Mouse (Mus musculus) lung, postnatal 14 days (tissue): ENCODE measurements around the gene Gm3250.
"Not testable (repeated sequence)": the region's sequence is repeated elsewhere in the genome, so short reads cannot be mapped to it uniquely, and the experiment has no call there.

Source experiments
- DNase-seq: peaks from one replicate; pipeline ENCODE4 v3.0.0; 2021

Gene Gm3250

GRCm38 (mm10) chr10:77782442-77782841, at the start of gene Gm3250:
TSS of gene Gm3250 (minus strand) at chr10:77782542.
- DNase-seq = not testable (repeated sequence)

- DNase-seq = no peak
Measured at GRCm38 (mm10) chr10:77826951-77827350, 44.6 kb upstream of the Gm3250 start, which contains the start of gene Krtap10-4. TSS of gene Krtap10-4 (minus strand) at chr10:77827095.

- DNase-seq = no peak
Measured at GRCm38 (mm10) chr10:77819203-77819602, 36.9 kb upstream of the Gm3250 start.

DNA sequence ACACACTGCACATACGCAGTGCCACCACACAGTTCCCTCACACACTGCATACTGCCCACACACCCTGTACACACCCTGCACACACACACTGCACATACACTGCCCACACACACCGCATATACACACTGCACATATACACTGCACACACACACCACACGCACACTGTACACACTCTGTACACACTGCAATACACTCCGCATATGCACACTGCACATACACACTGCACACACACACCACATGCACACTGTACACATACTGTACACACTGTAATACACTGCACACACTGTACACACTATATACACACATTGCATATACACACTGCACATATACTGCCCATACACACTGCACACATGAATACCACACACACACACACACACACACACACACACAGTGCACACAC, 36.2 kb upstream of the Gm3250 start:
- DNase-seq = no peak

DNA sequence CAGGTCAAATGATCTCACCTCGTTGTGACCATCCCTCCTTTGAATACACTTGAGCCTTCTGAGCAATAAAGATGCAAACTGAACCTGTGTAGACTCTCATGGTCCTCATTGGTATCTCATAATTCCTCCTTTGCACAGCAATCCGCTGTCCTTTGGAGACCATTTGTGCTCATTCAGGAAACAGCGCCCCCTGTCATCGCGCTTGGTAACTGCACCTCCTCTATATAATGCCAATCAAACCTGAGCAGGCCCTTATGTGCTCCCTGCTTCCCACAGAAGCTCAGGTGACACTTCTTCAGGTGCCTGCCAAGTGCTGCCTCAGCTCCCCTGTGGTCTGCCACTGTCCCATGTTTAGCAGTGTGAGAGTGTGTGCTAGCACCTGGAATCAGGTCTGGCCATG, 33.2 kb upstream of the Gm3250 start:
- peak; percentile 30 for DNase-seq

DNA sequence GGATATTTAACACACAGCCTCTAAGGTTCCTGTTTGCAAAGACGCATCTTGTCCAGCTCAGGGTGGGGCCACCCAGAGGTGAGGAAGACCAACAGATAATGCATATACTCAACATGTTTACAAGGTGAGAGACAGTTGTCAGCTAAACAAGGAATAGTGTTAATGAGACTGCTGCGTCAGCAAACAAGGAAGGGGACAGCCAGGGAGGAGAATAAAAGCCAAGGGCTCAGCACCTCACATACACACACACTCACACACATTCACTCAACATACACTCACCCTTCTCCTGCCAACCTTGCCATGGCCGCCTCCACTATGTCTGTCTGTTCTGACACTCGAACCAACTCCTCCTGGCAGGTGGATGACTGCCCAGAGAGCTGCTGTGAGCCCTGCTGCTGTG, 32.0 kb upstream of the Gm3250 start, which contains the start of gene Gm2696:
Gene Gm2696 (plus strand): TSS at position 301 of the 400 bp plus-strand sequence.
- DNase-seq = no peak

DNA sequence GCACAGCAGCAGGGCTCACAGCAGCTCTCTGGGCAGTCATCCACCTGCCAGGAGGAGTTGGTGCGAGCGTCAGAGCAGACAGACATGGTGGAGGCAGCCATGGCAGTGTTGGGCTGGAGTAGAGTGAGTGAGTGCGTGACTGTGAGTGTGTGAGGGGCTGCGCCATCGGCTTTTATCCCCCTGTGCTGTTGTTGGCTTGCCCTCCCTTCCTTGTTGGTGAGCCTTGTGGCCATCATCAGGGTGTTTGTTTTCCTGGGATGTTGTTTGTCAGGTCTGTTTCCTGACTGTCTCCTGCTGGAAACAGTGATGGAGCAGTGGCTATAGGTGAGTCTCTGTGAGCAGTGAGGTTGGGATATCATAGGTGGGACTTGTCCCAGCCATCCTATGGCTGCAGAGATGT, 29.4 kb upstream of the Gm3250 start, which contains the start of gene Gm9507:
Gene Gm9507 (minus strand): TSS at position 101 of the 400 bp plus-strand sequence.
- DNase-seq = no peak

DNA sequence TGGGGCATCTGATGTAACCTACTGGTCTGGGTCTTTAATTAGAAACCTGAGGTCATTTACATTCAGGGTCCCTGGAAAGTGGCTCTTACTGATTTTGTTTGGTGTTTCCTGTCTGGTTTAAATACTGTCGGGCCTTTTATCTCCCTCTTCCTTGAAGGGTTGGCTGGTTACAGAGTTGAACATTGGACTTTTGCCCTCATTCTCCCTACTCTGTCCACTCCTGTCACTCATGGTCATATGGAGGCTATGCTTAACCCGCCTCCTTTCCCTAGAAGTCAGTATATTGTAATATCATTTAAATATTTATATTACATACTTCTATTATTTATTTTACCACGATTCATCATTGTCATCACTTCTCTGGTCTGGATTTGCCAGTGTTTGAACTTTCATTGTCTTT, 21.8 kb upstream of the Gm3250 start:
- DNase-seq = no peak

- DNase-seq = no peak
Measured at GRCm38 (mm10) chr10:77798921-77799508, 16.7 kb upstream of the Gm3250 start, which contains the start of gene Gm19668. TSS of gene Gm19668 (minus strand) at chr10:77799133.

- DNase-seq = not testable (repeated sequence)
Measured at GRCm38 (mm10) chr10:77798164-77798920, 16.0 kb upstream of the Gm3250 start.

DNA sequence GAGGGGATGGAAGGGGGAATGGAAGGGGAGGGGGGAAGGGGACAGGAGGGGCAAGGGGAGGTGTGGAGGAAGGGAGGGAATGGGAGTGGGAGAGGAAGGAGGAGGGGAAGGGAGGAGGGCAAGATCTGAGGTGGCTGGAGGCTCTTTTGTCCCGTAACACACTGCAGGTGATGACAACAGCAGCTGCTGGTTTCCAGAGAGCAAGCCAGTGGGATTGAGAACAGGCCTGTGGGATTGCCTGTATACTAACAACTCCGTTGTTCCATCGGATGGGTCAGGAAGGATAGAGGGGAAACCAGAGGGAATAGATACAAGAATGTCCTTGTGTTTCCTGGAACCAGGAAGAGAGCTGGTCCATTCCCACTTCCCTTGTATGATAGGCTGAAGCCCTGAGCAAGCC, 15.3 kb upstream of the Gm3250 start:
- no peak for DNase-seq

DNA sequence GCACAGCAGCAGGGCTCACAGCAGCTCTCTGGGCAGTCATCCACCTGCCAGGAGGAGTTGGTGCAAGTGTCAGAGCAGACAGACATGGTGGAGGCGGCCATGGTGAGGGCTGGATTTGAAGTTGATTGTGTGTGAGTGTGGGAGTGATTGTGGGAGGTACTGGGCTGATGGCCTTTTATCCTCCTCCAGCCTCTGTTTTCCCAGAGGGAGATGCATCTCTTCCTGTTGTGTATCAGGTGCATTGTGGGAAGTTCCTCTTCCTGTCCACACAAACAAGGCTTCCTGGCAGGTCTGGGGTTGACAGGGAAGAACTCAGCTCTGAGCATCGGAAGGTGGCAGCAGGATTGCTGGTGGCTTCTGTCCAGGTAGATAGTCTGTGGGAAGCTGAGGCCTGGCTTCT, 12.6 kb upstream of the Gm3250 start, which contains the start of gene Gm9639:
Gene Gm9639 (minus strand): TSS at position 101 of the 400 bp plus-strand sequence.
- DNase-seq = no peak

DNA sequence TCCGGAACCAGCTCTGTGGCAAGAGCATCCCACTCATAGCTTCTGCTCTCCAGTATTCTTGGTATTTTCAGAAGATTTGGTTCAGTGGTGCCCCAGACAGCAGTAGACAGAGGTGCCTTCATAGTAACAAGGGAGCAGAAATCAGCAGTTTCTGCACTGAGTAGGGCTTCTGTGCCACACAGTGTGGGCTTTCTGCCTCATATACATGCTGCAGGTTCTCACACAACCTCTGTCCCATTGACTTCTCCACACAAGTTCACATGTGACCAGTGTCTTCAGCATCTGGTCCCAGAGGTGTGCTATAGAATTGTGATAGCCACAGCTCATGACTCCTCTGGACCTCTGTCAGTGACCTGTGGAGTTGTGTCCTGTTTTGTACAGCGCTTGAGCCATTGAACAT, 6.3 kb upstream of the Gm3250 start:
- DNase-seq = no peak

DNA sequence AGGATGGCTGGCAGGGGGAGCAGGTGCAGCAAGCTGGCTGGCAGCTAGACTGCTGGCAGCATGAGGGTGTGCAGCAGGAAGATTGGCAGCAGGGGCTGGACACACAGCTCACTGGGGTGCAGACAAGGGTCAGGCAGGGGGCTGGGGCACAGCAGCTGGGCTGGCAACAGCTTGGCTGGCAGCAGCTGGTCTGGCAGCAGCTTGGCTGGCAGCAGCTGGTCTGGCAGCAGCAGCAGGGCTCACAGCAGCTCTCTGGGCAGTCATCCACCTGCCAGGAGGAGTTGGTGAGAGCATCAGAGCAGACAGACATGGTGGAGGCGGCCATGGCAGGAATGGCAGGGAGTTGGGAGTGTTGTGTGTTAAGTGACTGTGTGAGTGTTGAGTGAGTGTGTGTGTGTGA, 5.5 kb upstream of the Gm3250 start, which contains the start of gene Gm7137:
Gene Gm7137 (minus strand): TSS at position 325 of the 400 bp plus-strand sequence.
- DNase-seq = not testable (repeated sequence)

GRCm38 (mm10) chr10:77783396-77783795, 1.1 kb upstream of the Gm3250 start:
- not testable (repeated sequence) for DNase-seq

- not testable (repeated sequence) for DNase-seq
Measured at GRCm38 (mm10) chr10:77776844-77777243, 5.5 kb downstream of the Gm3250 start, which contains the start of gene Gm7138. TSS of gene Gm7138 (minus strand) at chr10:77776944.

DNA sequence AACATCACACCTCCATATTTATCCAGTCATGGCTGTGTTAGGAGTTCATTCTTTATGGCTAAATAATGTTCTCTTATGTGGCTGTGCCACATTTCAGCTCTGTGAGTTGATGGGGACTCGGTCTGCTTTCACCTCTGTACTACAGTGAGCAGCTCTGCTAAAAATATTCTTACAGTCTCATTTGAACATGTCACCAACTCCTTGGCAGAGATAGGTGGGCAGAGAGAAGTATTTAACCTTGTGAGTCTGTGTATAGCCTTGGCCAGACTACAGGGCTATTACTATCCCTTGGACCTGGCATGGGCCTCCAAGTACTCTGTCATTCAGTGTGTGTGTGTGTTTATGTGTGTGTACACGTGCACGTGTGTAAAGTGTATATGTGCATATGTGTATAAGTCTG, 10.2 kb downstream of the Gm3250 start:
- not testable (repeated sequence) for DNase-seq

DNA sequence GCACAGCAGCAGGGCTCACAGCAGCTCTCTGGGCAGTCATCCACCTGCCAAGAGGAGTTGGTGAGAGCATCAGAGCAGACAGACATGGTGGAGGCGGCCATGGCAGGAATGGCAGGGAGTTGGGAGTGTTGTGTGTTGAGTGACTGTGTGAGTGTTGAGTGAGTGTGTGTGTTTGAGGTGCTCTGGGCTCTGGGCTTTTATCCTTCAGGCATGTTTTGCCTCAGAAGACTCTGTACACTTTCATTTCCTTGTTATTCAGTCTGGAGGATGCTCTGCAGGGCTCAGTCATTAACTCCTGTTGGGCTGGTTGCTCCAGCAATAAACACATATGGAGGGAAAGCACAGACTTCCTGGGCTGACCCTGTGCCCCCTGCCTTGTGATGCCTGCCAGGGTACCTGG, 11.1 kb downstream of the Gm3250 start, which contains the start of gene Gm3238:
Gene Gm3238 (minus strand): TSS at position 101 of the 400 bp plus-strand sequence.
- DNase-seq = not testable (repeated sequence)

DNA sequence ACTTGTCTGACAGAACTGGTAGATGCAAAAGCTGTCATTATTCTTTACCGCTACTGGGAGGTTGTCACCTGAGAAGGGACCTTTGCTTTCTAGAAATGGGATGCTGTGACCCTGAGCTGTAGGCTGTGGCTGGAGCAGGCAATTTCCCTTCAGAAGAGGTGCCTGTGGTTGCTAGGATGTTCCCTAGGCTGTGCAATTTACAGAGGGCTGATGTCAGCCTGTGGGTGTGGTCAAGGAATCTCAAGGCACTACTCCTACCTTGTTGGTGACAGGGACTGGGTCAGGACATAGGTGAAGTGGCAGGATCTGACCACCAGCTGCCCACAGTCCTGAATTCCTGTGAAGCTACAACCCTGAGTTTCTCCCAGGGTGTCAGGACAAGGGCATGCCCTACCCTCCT, 12.6 kb downstream of the Gm3250 start:
- no peak for DNase-seq

DNA sequence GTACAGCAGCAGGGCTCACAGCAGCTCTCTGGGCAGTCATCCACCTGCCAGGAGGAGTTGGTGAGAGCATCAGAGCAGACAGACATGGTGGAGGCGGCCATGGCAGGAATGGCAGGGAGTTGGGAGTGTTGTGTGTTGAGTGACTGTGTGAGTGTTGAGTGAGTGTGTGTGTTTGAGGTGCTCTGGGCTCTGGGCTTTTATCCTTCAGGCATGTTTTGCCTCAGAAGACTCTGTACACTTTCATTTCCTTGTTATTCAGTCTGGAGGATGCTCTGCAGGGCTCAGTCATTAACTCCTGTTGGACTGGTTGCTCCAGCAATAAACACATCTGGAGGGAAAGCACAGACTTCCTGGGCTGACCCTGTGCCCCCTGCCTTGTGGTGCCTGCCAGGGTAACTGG, 22.8 kb downstream of the Gm3250 start, which contains the start of gene Gm3233:
Gene Gm3233 (minus strand): TSS at position 101 of the 400 bp plus-strand sequence.
- DNase-seq = not testable (repeated sequence)

GRCm38 (mm10) chr10:77753448-77753847, 28.9 kb downstream of the Gm3250 start:
- no peak for DNase-seq

GRCm38 (mm10) chr10:77752312-77752711, 30.0 kb downstream of the Gm3250 start:
- DNase-seq = not testable (repeated sequence)

GRCm38 (mm10) chr10:77751254-77751653, 31.1 kb downstream of the Gm3250 start, which contains the start of gene Gm9736:
TSS of gene Gm9736 (minus strand) at chr10:77751354.
- not testable (repeated sequence) for DNase-seq
